Mouse (Mus musculus) adrenal gland, postnatal 14 days (tissue): ENCODE measurements around the gene Ebf4. TPM values are rescaled to one million over a fixed set of nuclear protein-coding genes. Genes with fewer than 3 reads are reported as not detected.
"Not testable (repeated sequence)": the region's sequence is repeated elsewhere in the genome, so short reads cannot be mapped to it uniquely, and the experiment has no call there.

ENCODE experiments used
- DNase-seq: peaks from one replicate; pipeline ENCODE4 v3.0.0; 2021; ENCODE audit warnings: mixed read lengths
- total RNA-seq: library from RNA; stranded (reverse); gene quantifications from 2 replicates; pipeline ENCODE4 v1.2.3, GENCODE M21; 2021

Ebf4 gene
- total RNA-seq, 1 experiment from 2014 or later = 3.6 TPM

GRCm38 (mm10) chr2:130295331-130296133 is 563 bp downstream of the Ebf4 start:
- DNase-seq = peak; percentile 67

DNA sequence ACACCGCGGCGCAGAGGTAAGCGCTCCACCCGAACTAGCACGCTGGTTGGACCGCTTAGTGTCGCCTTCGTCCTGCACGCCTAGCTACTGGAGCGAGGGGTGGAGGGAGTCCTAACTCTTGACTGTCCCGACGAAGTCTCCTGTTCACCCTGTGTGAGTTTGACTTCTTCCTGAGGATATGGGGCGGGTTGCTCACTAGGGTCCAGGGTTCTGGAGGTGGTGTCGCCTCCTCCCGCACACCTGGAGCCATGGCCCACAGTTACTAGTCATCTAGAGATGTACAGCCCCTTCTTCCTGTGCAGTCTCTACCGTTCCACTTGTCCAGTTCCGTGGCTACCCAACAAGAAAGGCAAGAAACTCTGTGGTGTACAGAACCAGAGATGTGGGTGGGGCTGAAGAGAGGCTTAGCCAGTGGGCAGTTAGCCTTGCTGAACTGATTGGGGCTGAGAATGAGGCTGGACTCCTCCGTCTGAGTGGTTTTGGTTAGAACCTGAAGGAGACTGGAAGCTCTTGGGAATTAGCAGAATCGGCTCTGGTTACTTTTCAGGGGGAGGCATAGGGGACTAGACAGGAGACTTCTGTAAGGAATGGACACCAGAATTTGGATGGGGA is 1.3 kb downstream of the Ebf4 start:
- DNase-seq = no peak

DNA sequence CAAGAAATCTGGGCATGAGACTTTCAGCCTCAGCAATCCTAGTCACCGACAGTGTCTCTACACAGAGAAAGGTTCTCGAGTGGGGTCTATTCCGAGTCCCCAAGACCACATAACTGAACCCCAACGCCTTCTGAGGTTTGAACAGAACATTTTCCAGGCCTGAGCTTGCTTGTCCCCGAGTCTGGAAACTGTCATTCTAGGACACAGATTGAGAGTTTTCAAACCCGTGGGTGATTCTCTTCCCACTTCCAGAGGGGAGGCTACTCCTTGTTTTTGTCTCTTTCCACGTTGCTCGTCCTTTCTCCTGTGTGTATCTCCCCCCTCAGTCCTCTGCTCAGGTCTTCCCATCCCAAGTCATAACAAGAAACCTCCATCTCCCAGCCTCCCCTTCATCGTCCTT is 2.6 kb downstream of the Ebf4 start:
- DNase-seq = no peak

- DNase-seq = no peak
Observed at GRCm38 (mm10) chr2:130303014-130303413, 8.0 kb downstream of the Ebf4 start.

- no peak for DNase-seq
Observed at GRCm38 (mm10) chr2:130327057-130327456, 32.1 kb downstream of the Ebf4 start.

DNA sequence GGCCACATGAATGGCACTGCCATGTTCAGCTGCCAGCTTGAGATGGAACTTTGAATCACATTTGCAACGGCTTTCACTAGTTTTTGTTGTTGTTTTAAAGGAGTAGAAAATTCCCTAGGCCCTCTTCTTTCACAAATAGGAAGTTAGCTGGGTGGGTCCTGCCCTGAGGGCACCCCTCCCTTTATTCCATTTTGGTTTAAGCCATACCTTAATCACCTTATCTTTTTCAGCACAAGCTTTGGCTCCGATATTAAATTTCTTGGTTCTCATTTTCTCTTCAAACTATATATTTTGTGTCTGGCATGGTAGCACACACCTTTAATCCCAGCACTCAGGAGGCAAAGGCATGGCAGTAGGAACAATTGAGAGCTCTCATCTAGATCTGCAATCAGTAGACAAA is 34.5 kb downstream of the Ebf4 start:
- DNase-seq = no peak

DNA sequence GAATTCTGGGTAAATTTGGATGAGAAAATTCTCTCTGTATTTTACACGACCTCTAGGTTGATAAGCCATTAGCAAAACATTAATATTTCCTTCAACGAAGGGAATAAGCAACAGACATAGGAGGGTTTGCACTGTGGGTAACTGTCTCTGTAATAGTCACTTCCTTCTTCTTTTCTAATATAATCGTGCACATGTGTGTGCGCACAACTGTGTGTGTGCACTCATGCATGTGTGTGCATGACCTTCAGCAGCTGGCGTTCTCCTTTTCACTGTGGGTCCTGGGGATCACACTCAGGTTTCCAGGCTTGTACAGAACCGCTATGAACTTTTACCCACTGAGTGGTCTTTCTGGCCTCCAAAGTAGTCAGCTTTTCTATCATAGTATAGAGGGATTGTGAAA is 40.1 kb downstream of the Ebf4 start:
- DNase-seq = no peak

DNA sequence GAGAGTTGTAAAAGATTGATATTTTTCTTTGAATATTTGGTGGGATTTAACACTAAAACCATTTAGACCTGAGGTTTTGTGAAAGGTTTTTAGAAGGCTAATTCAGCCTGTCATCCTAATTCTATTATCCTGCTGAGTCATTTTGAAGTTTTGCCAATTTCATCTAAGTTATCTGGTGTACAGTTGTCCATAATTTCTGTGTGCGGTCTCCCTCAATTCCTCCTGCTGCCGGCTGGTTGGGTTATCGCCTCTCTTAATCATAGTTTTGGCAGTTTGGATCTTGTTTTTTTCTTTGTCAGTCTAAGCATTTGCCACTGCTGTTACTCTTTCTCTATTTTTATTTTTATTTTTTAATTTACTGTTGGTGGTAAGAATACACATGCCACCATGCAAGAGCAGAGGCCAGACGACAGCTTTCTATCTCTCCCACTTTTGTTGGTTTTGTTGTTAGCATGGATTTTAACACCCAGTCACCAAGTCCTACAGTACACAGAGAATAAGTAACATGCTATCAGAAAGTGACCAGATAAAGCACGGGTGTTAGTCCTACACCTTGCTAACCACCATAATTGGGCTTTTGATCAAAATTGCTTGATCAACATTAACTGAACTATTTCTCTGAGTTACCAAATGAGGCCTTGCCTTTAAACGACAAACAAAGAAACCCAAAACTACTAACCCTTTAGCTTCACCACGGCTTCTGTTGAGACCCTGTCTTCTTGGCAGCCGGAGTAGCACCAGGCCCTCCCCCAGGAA is 45.7 kb downstream of the Ebf4 start:
- no peak for DNase-seq

DNA sequence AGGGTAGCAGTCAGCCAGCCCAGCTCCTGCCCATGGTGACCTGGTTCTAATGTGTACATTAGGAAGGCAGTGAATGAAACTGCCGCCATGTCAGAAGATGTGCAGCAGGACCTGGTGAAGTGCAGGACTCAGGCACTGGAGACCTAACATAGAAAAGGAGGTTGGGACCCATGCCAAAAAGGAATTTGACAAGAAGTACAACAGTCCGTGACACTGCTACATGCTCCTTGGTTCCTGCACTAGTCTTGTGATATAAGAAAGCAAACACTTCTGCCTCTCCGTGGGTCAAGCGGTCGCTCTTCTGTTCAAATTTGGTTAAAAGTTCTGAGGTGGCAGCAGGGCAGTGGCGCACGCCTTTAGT is 46.2 kb downstream of the Ebf4 start:
- DNase-seq = no peak

DNA sequence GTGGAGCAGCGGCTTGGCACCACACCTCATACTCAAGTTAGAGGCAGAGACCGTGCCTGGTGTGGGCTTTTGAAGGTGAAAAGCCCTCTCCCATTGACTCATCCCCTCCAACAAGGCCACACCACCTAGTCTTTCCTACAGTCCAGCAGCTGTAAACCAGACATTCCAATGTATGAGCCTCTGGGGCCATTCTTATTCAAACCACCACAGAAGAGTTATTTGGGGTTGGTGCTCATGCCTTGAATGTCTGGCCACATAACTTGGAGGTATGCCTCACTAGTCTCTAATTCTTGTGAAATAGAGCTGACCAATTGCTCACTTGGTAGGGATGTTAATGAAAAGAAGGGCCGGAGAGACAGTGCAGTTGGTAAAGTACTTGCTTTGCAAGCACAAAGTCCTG is 55.4 kb downstream of the Ebf4 start:
- DNase-seq = no peak

DNA sequence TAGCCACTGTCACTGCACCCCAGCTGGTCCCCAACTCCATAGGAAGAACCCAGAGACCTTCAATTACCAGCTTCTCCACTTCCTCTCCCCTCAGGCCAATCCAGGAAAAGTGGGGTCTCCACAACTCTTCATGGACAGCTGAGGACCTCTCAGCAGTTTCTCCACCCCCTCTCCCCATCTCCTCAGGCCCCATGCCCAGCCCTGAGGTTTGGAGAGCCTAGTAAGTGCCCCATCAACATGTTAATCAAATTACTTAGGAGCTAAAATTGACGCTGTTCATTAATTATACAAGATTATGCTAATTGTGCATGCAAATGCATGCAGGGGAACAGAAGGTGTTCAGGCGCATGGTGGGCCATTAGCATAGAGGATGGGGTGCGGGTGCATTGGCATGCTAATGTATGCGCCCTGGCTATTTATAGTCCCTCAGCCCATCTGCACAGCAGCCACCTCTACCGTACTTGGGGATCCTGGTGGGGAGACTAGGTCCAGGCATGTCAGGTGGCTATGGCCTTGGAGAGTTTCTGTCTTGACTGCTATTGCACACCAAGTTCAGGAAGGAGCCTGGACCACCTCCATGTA is 56.9 kb downstream of the Ebf4 start:
- DNase-seq = no peak

GRCm38 (mm10) chr2:130353411-130353810 is 58.4 kb downstream of the Ebf4 start:
- no peak for DNase-seq

DNA sequence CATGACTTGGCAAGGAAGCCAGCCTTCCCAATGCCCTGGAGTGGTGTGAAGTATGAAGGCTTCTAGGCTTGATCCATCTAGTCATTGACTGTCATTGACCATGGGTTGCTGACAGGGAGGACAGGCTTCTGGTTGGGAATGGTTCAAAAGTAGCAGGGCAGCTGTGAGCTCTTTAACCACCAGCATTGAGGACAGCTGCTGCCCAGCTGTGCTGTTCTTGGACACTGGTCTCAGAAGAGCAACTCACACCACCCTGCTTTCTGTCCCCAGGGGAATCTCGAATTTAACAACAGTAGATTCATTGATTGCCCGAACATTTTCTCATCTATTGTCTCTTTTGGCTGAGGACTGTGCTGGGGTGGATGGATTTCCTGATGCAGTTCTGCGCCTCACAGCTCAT is 58.9 kb downstream of the Ebf4 start:
- DNase-seq = no peak

DNA sequence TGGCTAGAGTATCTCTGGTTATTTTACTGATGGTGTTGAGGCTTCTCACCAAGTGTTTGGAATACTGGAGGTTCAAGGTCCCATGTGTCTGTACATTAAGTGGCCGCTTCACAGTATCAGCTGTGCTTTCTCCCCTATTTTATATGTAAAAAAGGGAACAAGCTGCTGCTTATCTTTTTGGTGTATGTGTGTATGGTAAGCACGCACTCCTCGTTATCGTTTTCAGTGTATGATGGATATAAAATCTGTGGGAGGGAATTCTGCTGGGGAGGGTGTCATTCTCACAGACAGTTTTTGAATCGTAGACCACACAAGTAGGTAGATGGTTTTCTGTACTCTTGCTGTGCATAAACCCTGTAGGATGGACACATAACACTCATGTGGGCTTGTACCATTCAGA is 62.6 kb downstream of the Ebf4 start:
- DNase-seq = no peak

DNA sequence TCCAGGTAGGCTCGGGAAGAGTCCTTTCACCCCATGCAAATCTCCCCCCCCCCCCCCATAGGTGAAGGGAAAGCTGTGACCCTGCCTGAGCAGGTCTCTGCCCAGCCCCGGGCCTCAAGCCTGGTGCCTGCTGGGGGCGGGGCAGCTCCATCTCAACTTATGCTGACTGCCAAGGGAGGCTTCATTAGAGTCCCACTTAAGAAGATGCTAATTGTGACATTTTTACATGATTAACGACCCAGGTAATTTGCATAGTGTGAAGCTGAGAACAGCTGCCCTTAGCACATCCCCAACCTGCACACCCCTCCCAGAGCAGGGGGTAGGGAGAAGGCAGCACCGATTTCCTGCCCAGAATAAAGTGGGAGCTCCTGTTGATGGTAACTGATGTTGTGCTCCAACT is 63.9 kb downstream of the Ebf4 start:
- DNase-seq = no peak

DNA sequence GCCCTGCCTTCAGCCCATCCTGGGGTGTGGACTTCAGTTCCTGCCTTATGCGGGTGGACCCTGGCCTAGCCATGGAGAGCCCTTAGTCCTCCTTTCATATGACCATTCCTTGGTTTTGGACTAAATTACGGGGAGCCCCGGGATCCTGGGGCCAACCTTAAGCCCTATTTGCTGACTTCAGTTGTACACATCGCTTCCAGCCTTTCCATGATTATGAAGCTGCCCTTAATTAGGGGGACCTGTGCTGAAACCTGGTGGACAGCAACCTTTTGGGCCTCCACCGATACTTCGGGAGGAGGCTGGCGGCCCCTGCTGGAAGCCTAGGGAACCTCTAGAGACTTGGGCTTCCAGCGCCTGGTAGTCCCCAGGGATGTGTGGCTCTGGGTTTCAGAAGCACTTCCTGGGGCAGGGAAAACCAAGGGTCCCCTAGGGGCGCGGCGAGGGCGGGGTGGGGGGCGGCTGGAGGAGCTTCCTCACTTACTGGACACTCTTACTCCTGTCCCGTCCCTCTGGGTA is 67.6 kb downstream of the Ebf4 start:
- peak; percentile 85 for DNase-seq

DNA sequence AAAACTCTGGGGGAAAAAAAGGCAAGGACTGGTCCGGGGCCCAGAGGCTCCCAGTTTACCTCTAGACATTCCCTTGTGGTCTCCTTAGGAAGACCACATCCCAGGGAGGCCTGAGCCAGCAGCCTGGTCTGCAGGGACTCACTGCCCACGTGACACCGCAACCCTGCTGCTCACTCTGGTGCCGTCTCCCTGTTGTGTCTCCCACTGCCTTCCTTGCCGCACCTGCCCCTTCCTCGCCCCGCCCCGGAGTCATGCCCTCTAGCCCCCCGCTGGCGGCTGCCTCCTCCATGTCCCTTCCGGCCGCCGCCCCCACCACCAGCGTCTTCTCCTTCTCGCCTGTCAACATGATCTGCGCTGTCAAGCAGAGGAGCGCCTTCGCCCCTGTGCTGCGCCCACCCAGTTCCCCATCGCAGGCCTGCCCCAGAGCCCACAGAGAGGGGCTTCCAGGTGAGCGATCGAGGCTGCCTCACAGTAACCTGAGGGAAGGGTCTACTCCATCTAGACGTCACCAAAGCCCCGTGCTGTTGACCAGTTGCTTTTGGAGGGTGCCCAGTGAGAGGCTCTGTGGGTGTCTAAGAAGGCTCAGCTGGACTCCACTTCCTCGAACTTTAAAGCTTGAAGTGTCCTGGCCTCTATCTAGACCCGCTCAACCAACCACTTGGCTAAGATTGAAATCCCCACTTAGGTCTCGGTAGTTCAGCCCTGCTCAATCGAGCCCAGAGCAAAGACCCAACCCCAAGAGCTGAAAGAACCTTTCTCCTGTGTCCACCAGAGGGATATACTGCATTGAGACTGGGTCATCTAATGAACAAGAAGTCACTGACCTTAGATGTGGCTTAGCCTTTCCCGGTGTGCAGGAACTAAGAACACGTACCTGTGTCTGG is 70.5 kb downstream of the Ebf4 start:
- no peak for DNase-seq

- DNase-seq = no peak
Observed at GRCm38 (mm10) chr2:130367386-130367785, 72.4 kb downstream of the Ebf4 start.

DNA sequence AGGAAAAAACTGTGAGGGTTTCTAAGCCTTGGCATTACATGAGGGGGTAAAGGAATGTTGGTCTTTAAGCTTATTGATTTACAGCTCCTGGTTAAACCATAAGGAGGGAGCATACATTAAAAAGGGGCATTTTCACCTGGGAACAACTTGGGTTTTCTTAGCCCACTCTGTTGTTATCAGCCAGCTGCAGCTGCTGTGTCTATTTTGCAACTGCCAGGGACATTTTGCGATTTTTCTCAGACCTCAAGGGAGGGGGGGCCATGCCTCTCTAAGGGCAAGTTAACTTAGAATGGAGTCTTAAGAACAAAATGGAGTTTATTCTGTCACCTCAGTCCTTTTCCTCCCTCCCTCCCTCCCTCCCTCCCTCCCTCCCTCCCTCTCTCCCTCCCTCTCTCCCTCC is 78.1 kb downstream of the Ebf4 start:
- not testable (repeated sequence) for DNase-seq

- no peak for DNase-seq
Observed at GRCm38 (mm10) chr2:130374951-130375350, 80.0 kb downstream of the Ebf4 start.

- no peak for DNase-seq
Observed at GRCm38 (mm10) chr2:130383205-130383604, 88.2 kb downstream of the Ebf4 start.

DNA sequence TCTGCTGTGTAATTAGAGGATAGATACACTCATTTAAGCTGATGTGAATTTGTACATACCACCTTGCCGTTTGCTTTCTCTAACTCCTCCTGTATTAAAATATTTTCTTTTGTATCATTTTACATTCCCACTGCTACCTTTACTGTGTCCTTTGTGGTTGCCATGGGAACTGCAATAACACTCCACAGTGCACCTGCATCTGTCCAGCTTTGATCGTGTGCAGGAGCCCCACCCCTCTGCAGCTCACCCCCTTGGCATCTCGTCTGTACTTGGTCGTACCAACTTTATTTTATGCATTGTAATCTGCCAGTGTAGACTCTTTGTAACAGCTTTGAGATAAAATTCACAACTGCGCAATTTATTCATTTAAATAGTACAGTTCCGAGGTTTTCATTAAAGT is 88.9 kb downstream of the Ebf4 start:
- DNase-seq = no peak
